Mouse (Mus musculus): Measurements from ENCODE around the gene Gm20547.

GRCm38 (mm10) chr17:34895724-34896123 is 13.9 kb upstream of the Gm20547 start:
- no peak for TF ChIP-seq CTCF (IDR thresholded peaks at IDR 0.05; ENCODE audit: extremely low read depth, insufficient read depth, low read length)
- no peak for TF ChIP-seq POLR2A (IDR thresholded peaks at IDR 0.05; ENCODE audit: extremely low read depth, insufficient read depth, low read length)
